Mouse (Mus musculus) cerebellum, adult 2 months (tissue): ENCODE data around the gene Metap2.

Experiments
- CTCF ChIP-seq: fragments of 200-500 bp; IDR thresholded peaks from 2 replicates; pipeline ENCODE4 v1.5.1; 2011; ENCODE audit warnings: low read depth, mild to moderate bottlenecking, control low read depth, low read length, moderate library complexity, borderline replicate concordance; ENCODE audit not compliant: insufficient read depth
- POLR2A ChIP-seq: fragments of 200-500 bp; IDR thresholded peaks from 2 replicates; pipeline ENCODE4 v1.6.1; 2011; ENCODE audit warnings: low read length, control low read depth, borderline replicate concordance; ENCODE audit not compliant: insufficient read depth

DNA sequence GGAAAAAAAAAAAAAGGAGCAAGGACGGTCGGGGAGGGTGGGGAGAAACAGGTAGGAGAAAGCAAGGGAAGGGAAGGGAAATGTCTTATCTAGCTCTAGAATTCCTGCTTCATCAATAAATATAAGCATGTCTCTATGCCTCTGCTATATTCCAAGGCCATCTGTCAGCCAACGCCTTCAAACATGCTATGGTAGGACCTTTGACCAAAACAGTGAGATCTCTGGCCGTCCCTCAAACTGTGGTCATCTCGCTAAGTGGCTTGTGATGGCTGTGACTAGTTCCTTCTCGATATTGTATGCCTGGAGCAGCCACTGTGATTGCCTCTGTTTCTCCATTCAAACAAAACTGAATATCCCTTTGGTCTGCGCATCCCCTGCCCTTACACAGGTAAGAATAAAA, 84.8 kb downstream of the Metap2 start:
- TF ChIP-seq CTCF (no peak), POLR2A (no peak)
